Mouse (Mus musculus) ovary, adult 18-20 months (tissue): ENCODE data around the gene Fam241b.
"Not testable (repeated sequence)": the region's sequence is repeated elsewhere in the genome, so short reads cannot be mapped to it uniquely, and the experiment has no call there.

ENCODE experiments used
- DNase-seq: peaks from one replicate; pipeline ENCODE4 v3.0.0; 2022; ENCODE audit warnings: low spot score, mixed read lengths

The Fam241b gene

DNA sequence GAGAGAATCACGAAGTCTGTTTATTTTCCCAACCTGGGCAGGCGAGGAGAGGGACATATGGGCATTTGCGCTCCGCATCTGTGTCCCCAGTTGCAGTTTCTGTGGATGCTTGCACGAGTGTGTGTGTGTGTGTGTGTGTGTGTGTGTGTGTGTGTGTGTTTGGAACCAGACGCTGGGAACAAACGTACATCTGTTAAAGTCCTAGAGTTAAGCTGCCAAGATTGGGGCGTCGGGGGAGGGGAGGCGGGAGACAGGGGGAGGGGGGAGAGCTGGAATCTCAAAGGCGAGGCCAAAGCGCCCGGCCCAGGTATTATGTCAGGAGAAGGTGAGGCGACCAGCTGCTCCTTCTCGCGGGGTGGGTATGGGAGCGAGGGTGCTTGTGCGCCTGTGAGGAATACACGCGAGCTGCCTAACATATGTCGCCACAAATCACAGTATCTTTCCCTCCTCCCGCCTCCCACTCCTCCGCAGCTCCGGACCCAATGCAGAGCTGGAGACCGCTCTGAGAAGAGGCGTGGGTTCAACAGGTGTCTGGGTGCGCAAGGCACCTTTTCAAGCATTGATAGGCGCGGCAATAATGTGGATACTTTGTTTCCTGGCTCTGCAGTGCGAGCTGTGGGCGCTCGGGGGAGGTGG, 15.3 kb downstream of the Fam241b start:
- no peak for DNase-seq

DNA sequence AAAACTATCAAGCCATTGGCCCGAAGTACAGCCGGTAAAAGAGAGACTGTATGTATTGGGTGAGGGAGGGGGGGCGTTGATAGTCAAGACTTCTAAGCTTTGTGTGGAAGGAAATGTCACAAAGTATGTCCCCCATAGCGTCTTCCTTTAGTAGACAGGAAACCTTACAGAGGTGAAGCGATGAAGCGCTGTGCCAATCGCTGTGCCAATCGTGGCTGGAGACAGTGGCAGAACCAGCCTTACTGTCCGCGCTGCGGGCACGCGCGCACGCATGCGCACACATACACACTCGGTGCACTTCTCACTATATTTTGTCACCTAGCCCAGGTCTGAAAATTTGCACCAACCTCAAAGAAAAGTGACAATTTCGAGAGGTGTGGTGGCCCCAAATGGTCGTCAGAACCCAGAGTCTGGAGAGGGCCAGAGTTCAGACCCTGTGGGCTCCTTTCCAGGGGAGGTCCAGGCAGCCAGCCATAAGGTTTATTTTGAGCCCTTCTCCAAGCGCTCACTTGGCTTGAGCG, 15.9 kb downstream of the Fam241b start:
- no peak for DNase-seq

GRCm38 (mm10) chr10:62127137-62127536, 16.6 kb downstream of the Fam241b start:
- no peak for DNase-seq

DNA sequence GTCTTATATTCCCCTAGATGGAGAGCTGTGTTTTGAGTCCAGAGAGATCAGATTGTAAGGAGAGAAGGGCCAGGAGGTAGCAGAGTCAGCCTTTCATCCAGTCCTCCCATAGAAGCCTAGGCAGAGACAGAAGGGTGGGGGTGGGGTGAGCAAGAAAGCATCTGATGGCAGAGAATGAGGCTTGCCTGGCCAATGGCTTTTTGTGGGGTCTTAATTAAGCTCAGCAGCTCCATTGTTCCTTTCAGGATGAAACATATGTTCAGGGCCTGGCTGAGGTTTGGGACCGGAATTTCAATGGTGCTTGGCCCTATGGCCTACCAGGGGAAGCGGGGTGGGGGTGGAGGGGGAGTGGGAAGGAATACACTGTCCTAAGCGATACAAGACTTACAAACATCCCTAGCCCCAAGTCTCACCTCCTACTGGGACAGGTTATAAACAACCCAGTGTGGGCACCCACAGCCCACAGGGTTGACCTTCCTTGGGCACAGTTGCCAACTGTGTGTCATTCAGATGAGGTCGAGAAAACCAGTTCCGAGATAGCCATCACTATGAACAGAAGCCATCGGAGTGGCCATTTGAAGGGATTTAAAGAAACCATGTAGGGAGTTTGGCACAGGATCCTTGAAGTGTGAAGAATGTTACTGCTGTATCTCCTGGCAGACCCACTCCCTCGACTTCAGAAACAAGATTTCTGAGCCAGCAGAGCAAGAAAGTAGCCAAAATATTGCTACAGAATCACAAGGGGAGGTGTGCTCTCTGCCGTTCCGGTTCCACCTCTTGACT, 29.7 kb downstream of the Fam241b start:
- DNase-seq = no peak

GRCm38 (mm10) chr10:62111207-62111576, 32.5 kb downstream of the Fam241b start:
- no peak for DNase-seq

- peak; percentile 58 for DNase-seq
Observed at GRCm38 (mm10) chr10:62110504-62111206, 33.1 kb downstream of the Fam241b start.

- DNase-seq = no peak
Observed at GRCm38 (mm10) chr10:62107048-62107447, 36.7 kb downstream of the Fam241b start.

GRCm38 (mm10) chr10:62104835-62105576, 38.7 kb downstream of the Fam241b start:
- no peak for DNase-seq

DNA sequence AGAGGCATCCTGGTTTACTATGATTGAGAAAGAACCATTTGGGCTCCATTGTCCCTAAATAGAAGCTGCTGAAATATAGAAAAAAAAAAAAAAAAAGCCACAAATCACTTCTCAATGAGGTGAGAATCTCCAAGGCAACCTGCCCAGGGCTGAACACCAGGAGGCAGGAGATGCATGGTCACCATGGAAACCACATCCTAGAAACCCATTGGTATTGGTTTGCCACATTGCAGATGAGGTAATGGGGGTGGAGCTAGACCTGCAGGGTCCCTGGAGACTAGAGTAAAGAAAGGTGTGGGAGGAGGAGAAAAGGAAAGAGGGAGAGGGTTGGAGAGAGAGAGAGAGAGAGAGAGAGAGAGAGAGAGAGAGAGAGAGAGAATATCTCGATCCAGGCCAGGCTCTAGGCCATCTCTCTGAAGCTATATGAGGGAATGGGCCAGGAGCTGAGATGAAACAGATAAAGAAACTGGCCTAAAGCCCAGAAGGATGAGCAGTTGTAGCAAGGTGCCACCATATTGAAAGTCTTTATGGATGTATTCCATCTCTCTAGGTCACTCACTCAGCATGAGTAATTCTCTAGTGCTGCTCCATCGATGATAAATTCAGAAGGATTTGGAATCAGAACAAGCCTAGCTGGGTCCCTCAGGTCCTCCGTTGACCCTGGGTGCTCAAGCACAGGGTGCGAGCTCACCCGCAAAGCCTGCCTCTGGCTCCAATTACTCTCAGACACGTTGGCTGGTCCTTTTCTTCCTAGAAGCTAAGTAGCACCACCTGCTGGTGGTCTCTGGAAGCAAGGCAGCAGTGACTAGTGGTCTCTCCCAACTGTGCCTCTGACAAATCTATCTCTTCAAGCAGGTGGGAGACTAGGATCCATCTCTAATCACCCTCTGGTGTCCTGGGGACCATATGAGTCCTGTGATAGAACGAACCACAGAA, 41.9 kb downstream of the Fam241b start:
- DNase-seq = peak; percentile 21

- DNase-seq = no peak
Observed at GRCm38 (mm10) chr10:62099749-62100403, 43.8 kb downstream of the Fam241b start.

GRCm38 (mm10) chr10:62094401-62094800, 49.3 kb downstream of the Fam241b start:
- DNase-seq = no peak

- DNase-seq = peak; percentile 10
Observed at GRCm38 (mm10) chr10:62093903-62094302, 49.8 kb downstream of the Fam241b start.

DNA sequence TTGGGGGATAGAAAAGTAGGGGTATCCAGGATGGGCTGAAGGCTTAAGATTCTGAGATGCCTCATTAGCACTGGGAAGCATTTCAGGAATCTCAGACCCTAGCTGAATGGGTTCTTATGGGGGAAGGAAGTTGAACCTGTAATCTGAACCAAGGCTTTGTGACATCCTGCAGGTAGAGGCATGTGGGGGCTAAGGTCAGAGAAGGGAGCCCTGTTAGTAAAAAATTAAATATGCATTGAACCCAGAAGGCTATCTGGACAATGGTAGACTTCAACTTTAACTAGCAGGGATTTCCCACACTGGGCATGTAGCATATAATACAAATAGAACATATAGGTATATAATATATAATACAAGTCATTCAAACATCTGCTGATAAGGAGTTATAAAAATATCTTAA, 54.2 kb downstream of the Fam241b start:
- DNase-seq = no peak

GRCm38 (mm10) chr10:62089071-62089470, 54.6 kb downstream of the Fam241b start:
- DNase-seq = no peak

GRCm38 (mm10) chr10:62088411-62088810, 55.3 kb downstream of the Fam241b start:
- no peak for DNase-seq

DNA sequence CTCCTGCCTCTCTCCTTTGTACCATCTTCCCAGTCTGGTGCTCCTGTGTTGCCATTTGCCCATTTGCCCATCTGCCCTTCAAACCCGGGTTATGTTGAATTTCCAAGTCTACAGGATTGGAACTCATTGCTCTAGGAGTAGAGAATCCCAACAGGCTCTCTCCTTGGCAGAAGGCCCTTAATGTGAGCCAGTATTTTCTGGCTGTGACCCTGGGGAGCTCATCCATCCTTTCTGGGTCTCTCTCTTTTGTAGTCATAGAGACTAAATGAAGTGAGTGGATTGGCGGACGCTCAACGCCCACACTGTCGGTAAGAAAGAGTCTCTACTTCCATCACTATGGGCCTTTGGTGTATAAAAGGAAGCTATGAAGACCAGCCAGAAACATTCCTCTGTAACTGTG, 56.9 kb downstream of the Fam241b start:
- no peak for DNase-seq

DNA sequence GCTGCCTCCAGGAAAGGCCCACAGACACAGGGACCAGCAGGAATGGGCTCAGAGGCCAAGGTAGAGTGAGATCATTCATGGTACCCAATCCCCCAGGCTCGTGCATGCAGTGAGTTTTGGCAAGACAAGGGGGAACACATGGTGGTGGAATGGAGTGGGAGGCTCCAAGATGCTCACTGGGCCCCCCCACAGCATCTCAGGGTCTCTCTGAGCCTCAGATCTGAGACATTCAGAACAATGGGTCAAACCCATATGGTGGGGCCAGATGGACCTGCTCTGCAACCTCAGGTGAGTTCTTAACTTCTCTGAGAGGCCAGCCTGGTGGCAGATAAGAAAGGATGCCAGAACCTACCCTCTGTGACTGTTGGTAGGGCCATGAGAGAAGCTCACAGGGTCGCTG, 57.7 kb downstream of the Fam241b start:
- no peak for DNase-seq

GRCm38 (mm10) chr10:62076248-62077134, 67.2 kb downstream of the Fam241b start:
- DNase-seq = no peak

DNA sequence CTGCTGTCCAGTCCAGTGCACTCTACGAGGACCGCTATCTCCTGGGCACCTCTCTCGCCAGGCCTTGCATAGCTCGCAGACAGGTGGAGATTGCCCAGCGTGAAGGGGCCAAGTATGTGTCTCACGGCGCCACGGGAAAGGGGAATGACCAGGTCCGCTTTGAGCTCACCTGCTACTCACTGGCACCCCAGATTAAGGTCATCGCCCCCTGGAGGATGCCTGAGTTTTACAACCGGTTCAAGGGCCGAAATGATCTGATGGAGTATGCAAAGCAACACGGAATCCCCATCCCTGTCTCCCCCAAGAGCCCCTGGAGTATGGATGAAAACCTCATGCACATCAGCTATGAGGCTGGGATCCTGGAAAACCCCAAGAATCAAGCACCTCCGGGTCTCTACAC, 72.4 kb downstream of the Fam241b start:
- DNase-seq = not testable (repeated sequence)
